Comparison of ENCODE assay signal across 7 mouse cellular contexts in genomic region chr5:52741391-52742111, GRCm38 (mm10). TPM values are rescaled to one million over a fixed set of nuclear protein-coding genes. Genes with fewer than 3 reads are reported as not detected.
DNase-seq lines count a peak whose midpoint lies in the region; ATAC-seq lines count a peak whose summit lies in the region.

TSS of gene Pi4k2b (plus strand) at chr5:52741574.

- H3K36me3 ChIP-seq in intestine, embryonic 15.5 days = no peaks in the 10 kb centered on the region
- no peaks in the 10 kb centered on the region for H3K36me3 ChIP-seq in midbrain, embryonic 11.5 days (ENCODE audit: control insufficient read depth, insufficient read depth, low read length)

- H3K9me3 ChIP-seq in intestine, embryonic 15.5 days = no peaks in the 10 kb centered on the region
- no peaks in the 10 kb centered on the region for H3K9me3 ChIP-seq in midbrain, embryonic 11.5 days (ENCODE audit: control insufficient read depth, low read length)

- peak within 1 kb of the TSS; percentile 75 for H3K9ac ChIP-seq in intestine, embryonic 15.5 days
- peak within 1 kb of the TSS; percentile 77 for H3K9ac ChIP-seq in midbrain, embryonic 11.5 days (ENCODE audit: low read length)

- H3K27ac ChIP-seq in intestine, embryonic 15.5 days = peak within 1 kb of the TSS; percentile 85
- H3K27ac ChIP-seq in midbrain, embryonic 11.5 days (ENCODE audit: low read depth, low read length) = no peak within 1 kb of the TSS

- peak within 1 kb of the TSS; percentile 65 for H3K4me2 ChIP-seq in intestine, embryonic 15.5 days (replicated peaks)
- H3K4me2 ChIP-seq in midbrain, embryonic 11.5 days = peak within 1 kb of the TSS; percentile 67

- no peaks in the 10 kb centered on the region for H3K27me3 ChIP-seq in intestine, embryonic 15.5 days (replicated peaks)
- H3K27me3 ChIP-seq in midbrain, embryonic 11.5 days (ENCODE audit: control insufficient read depth, insufficient read depth, low read length) = no peaks in the 10 kb centered on the region

- WGBS in intestine, embryonic 15.5 days = under 1% methylated on average over 75 of the region's 75 CpGs
- WGBS in midbrain, embryonic 11.5 days = under 1% methylated on average over 63 of the region's 75 CpGs

- intact Hi-C loops in left cerebral cortex, postnatal 4 days (cut with DNase I) = no loop called here

- ATAC-seq in intestine, embryonic 15.5 days = peak; percentile 96
- peak; percentile 95 for ATAC-seq in midbrain, embryonic 11.5 days (ENCODE audit: low FRiP score)

- H3K4me3 ChIP-seq in intestine, embryonic 15.5 days (replicated peaks) = peak within 1 kb of the TSS; percentile 88
- H3K4me3 ChIP-seq in midbrain, embryonic 11.5 days (ENCODE audit: low read depth, low read length) = peak within 1 kb of the TSS; percentile 72

- DNase-seq in adrenal gland, adult (ENCODE audit: inconsistent age in 2 of 2, low spot score in 1 of 2) = peak; percentile 85 to 93
- peak; percentile 83 for DNase-seq in embryo, embryonic 10.5 days (ENCODE audit: low spot score)
- DNase-seq in gastrocnemius, postnatal 25 days = peak; percentile 76
- peak; percentile 81 for DNase-seq in left cerebral cortex, postnatal 4 days
- peak; percentile 97 for DNase-seq in midbrain, embryonic 11.5 days (ENCODE audit: low spot score, missing footprints)
- DNase-seq in right cerebral cortex, postnatal 4 days = peak; percentile 66

- H3K4me1 ChIP-seq in intestine, embryonic 15.5 days (replicated peaks) = peaks cover 3% of the 10 kb centered on the region; the same call in 1 of the 2 replicates
- peaks cover 3% of the 10 kb centered on the region; the same call in 1 of the 2 replicates for H3K4me1 ChIP-seq in midbrain, embryonic 11.5 days (ENCODE audit: control insufficient read depth, insufficient read depth, low read length)

RNA-seq across cellular contexts. Expression of gene Pi4k2b, which starts in this region (rescaled TPM):
- 1 to 10 TPM; 1.9 to 2.2 TPM for total RNA-seq in gastrocnemius, postnatal 25 days (2021)
- polyA plus RNA-seq in intestine, embryonic 15.5 days (2015; fragmentation: Nextera tagmentation; extraction: Ambion mirVana) = 20.7 and 23.4 TPM in 2 replicates
- 1 to 10 TPM; 4.9 to 6.7 TPM for total RNA-seq in left cerebral cortex, postnatal 4 days (2021)
- 20.1 and 21.4 TPM in 2 replicates for polyA plus RNA-seq in midbrain, embryonic 11.5 days (2014; fragmentation: Nextera tagmentation; extraction: Ambion mirVana)
